Mouse (Mus musculus) kidney, adult 2 months (tissue): ENCODE results near the gene Foxd1.

Experiments
- CTCF ChIP-seq: fragments of 200-500 bp; conservative IDR thresholded peaks from 2 replicates; pipeline ENCODE4 v1.5.1; 2011; ENCODE audit warnings: low read depth, mild to moderate bottlenecking, control low read depth, low read length, moderate library complexity, mixed read lengths; ENCODE audit not compliant: insufficient read depth, insufficient read length
- POLR2A ChIP-seq: fragments of 200-500 bp; IDR thresholded peaks from one replicate; pipeline ENCODE4 v1.6.1; 2011; ENCODE audit warnings: low read depth, low read length, control low read depth

DNA sequence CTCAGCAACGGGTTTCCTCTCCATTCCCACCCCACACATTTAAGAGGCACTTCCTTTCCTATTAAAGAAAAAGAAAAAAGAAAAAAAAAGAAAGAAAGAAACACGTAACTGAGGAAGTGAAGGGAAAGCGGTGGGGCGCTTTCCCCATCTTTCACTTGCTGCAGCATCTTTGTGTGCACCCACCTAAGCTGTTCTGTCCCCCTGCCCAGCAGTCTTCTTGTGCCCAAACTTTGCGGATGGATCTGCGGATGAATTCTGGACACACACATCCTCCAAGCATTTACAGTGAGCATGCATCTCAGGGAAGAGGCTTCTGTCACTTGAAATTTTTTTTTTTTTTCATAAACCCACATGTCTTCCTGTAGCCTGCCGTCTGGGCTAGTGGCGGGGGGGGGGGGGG lies 5.3 kb downstream of the Foxd1 start:
- TF ChIP-seq CTCF (no peak), POLR2A (no peak)
